8 mouse cellular contexts compared by ENCODE assay signal in the genomic region with DNA sequence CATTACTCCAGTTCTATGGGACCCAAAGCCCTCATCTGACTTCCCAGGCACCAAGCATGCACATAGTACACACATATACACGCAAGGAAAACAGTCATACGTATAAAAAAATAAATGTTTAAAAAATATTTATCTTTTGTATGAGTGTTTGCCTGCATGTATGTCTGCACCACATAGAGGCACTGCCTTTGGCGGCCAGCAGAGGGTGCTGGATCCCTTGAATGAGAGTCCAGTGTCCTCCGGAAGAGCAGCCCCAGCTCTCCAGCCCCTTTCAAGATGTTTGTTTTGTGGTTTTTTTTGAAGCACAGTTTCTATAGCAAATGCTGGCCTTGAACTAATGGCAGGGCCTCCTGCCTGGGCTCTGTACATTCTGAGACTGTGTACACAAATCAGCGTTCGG. TPM values are rescaled to one million over a fixed set of nuclear protein-coding genes. Genes with fewer than 3 reads are reported as not detected.
A peak's percentile ranks its signal among the peaks of the same experiment; 100 is the strongest.
DNase-seq lines count a peak whose midpoint lies in the region; ATAC-seq and TF ChIP-seq lines count a peak whose summit lies in the region.

No protein-coding gene starts in this region.

- no peak overlapping the region for H3K4me2 ChIP-seq in hindbrain, postnatal 0 days (ENCODE audit: low read depth, low read length)

- WGBS in hindbrain, postnatal 0 days, result 80% methylated on average over 6 of the region's 6 CpGs

- intact Hi-C loops in left cerebral cortex, postnatal 4 days (cut with DNase I), result no loop called here
- intact Hi-C loops in left cerebral cortex, postnatal 36 days (cut with DNase I), result no loop called here

- H3K27ac ChIP-seq in hindbrain, postnatal 0 days, result no peak overlapping the region

- no peaks in the 10 kb centered on the region for H3K9me3 ChIP-seq in hindbrain, postnatal 0 days (ENCODE audit: low read length)

- no peak overlapping the region for H3K4me3 ChIP-seq in hindbrain, postnatal 0 days (ENCODE audit: low read length)

- no peaks in the 10 kb centered on the region for H3K4me1 ChIP-seq in hindbrain, postnatal 0 days (ENCODE audit: insufficient read depth, low read length)

- H3K9ac ChIP-seq in hindbrain, postnatal 0 days (replicated peaks; ENCODE audit: low read length), result no peak overlapping the region

- H3K27me3 ChIP-seq in hindbrain, postnatal 0 days (ENCODE audit: insufficient read depth, low read length), result no peaks in the 10 kb centered on the region

- no peak for ATAC-seq in hindbrain, postnatal 0 days
- ATAC-seq in megakaryocyte-erythroid progenitor cell, adult 5-6 weeks (replicated peaks; ENCODE audit: low FRiP score, low TSS enrichment, poor library complexity, severe bottlenecking), result no peak

- peaks cover 73% of the 10 kb centered on the region for H3K36me3 ChIP-seq in hindbrain, postnatal 0 days (ENCODE audit: insufficient read depth, low read length)

- TF ChIP-seq CTCF in hindbrain, postnatal 0 days (IDR thresholded peaks at IDR 0.05; ENCODE audit: low read depth), result peak; percentile 68

- peak; percentile 69 to 71 for DNase-seq in cerebellum, postnatal 10 days
- no peak for DNase-seq in cerebellum, adult 11-12 months
- peak; percentile 49 for DNase-seq in left cerebral cortex, postnatal 4 days
- no peak for DNase-seq in left cerebral cortex, postnatal 36 days (ENCODE audit: low spot score in 2 of 2)
- DNase-seq in adrenal gland, postnatal 36 days, result peak; percentile 48 to 68
- DNase-seq in hindbrain, postnatal 0 days (ENCODE audit: low spot score), result peak; percentile 61
- peak; percentile 60 for DNase-seq in naive thymus-derived CD4-positive, alpha-beta T cell, adult 2 months (ENCODE audit: low read depth)

RNA-seq across cellular contexts. Expression of a gene that starts 24.4 kb away (rescaled TPM):
- total RNA-seq in left cerebral cortex, postnatal 4 days (2021), result 100 to 1,000 TPM; 101 TPM
- total RNA-seq in left cerebral cortex, postnatal 36 days (2021), result 10 to 100 TPM; 79.7 to 81.6 TPM
- 10 to 100 TPM; 63.5 to 65.7 TPM for total RNA-seq in adrenal gland, postnatal 36 days (2021)
- 132 and 145 TPM in 2 replicates for total RNA-seq in hindbrain, postnatal 0 days (2014; rRNA removed)
- polyA plus RNA-seq in hindbrain, postnatal 0 days (2015; fragmentation: Nextera tagmentation; extraction: Ambion mirVana), result 51.7 and 55.0 TPM in 2 replicates
- 37.2 and 38.5 TPM in 2 replicates for total RNA-seq in megakaryocyte-erythroid progenitor cell, adult 5-6 weeks (2014; fragmentation: Nextera tagmentation)
- total RNA-seq in megakaryocyte-erythroid progenitor cell, adult 5-6 weeks (2017), result 25.8 and 36.3 TPM in 2 replicates

RNA-seq across cellular contexts. Expression of a gene that starts 33.7 kb away (rescaled TPM):
- total RNA-seq in left cerebral cortex, postnatal 4 days (2021), result 10 to 100 TPM; 49.7 to 50.2 TPM
- 10 to 100 TPM; 40.5 to 52.9 TPM for total RNA-seq in left cerebral cortex, postnatal 36 days (2021)
- total RNA-seq in adrenal gland, postnatal 36 days (2021), result 10 to 100 TPM; 36.5 to 42.6 TPM
- 17.9 and 18.7 TPM in 2 replicates for total RNA-seq in hindbrain, postnatal 0 days (2014; rRNA removed)
- 19.9 and 23.4 TPM in 2 replicates for polyA plus RNA-seq in hindbrain, postnatal 0 days (2015; fragmentation: Nextera tagmentation; extraction: Ambion mirVana)
- 87.1 and 100 TPM in 2 replicates for total RNA-seq in megakaryocyte-erythroid progenitor cell, adult 5-6 weeks (2014; fragmentation: Nextera tagmentation)
- 131 and 141 TPM in 2 replicates for total RNA-seq in megakaryocyte-erythroid progenitor cell, adult 5-6 weeks (2017)

RNA-seq across cellular contexts. Expression of a gene that starts 45.7 kb away (rescaled TPM):
- 10 to 100 TPM; 60.3 to 62.0 TPM for total RNA-seq in left cerebral cortex, postnatal 4 days (2021)
- total RNA-seq in left cerebral cortex, postnatal 36 days (2021), result 10 to 100 TPM; 49.9 to 50.8 TPM
- total RNA-seq in adrenal gland, postnatal 36 days (2021), result 10 to 100 TPM; 32.8 to 34.0 TPM
- 70.3 and 76.2 TPM in 2 replicates for total RNA-seq in hindbrain, postnatal 0 days (2014; rRNA removed)
- polyA plus RNA-seq in hindbrain, postnatal 0 days (2015; fragmentation: Nextera tagmentation; extraction: Ambion mirVana), result 105 and 115 TPM in 2 replicates
- total RNA-seq in megakaryocyte-erythroid progenitor cell, adult 5-6 weeks (2014; fragmentation: Nextera tagmentation), result 60.6 and 73.2 TPM in 2 replicates
- total RNA-seq in megakaryocyte-erythroid progenitor cell, adult 5-6 weeks (2017), result 57.7 and 60.8 TPM in 2 replicates

RNA-seq across cellular contexts. Expression of a gene that starts 45.9 kb away (rescaled TPM):
- 10 to 100 TPM; 58.7 to 59.5 TPM for total RNA-seq in left cerebral cortex, postnatal 4 days (2021)
- total RNA-seq in left cerebral cortex, postnatal 36 days (2021), result 10 to 100 TPM; 75.6 to 76.2 TPM
- total RNA-seq in adrenal gland, postnatal 36 days (2021), result 10 to 100 TPM; 68.2 to 73.5 TPM
- total RNA-seq in hindbrain, postnatal 0 days (2014; rRNA removed), result 111 and 113 TPM in 2 replicates
- polyA plus RNA-seq in hindbrain, postnatal 0 days (2015; fragmentation: Nextera tagmentation; extraction: Ambion mirVana), result 129 TPM in 2 replicates
- 17.1 and 33.5 TPM in 2 replicates for total RNA-seq in megakaryocyte-erythroid progenitor cell, adult 5-6 weeks (2014; fragmentation: Nextera tagmentation)
- 26.1 and 35.2 TPM in 2 replicates for total RNA-seq in megakaryocyte-erythroid progenitor cell, adult 5-6 weeks (2017)

RNA-seq across cellular contexts. Expression of a gene that starts 58.6 kb away (rescaled TPM):
- 10 to 100 TPM; 20.6 to 25.4 TPM for total RNA-seq in left cerebral cortex, postnatal 4 days (2021)
- 10 to 100 TPM; 27.0 to 28.6 TPM for total RNA-seq in left cerebral cortex, postnatal 36 days (2021)
- 10 to 100 TPM; 72.3 to 77.4 TPM for total RNA-seq in adrenal gland, postnatal 36 days (2021)
- total RNA-seq in hindbrain, postnatal 0 days (2014; rRNA removed), result 4.9 and 11.0 TPM in 2 replicates
- polyA plus RNA-seq in hindbrain, postnatal 0 days (2015; fragmentation: Nextera tagmentation; extraction: Ambion mirVana), result 32.1 and 35.6 TPM in 2 replicates
- total RNA-seq in megakaryocyte-erythroid progenitor cell, adult 5-6 weeks (2014; fragmentation: Nextera tagmentation), result 25.5 and 33.1 TPM in 2 replicates
- 12.9 and 23.9 TPM in 2 replicates for total RNA-seq in megakaryocyte-erythroid progenitor cell, adult 5-6 weeks (2017)

Comparison
In these comparisons a context has a peak if more than half of its experiments do, and no peak if none do; other contexts are left out.
1. DNase-seq: peak in cerebellum, postnatal 10 days (2 of 2), left cerebral cortex, postnatal 4 days (single experiment), adrenal gland, postnatal 36 days (2 of 2), hindbrain, postnatal 0 days (single experiment) and naive thymus-derived CD4-positive, alpha-beta T cell, adult 2 months (single experiment); none in cerebellum, adult 11-12 months (single experiment) and left cerebral cortex, postnatal 36 days (0 of 2).